Mouse (Mus musculus): ENCODE results near the gene Mab21l1. TPM values are rescaled to one million over a fixed set of nuclear protein-coding genes. Genes with fewer than 3 reads are reported as not detected.

Gene Mab21l1
- polyA plus RNA-seq, 1 experiment, result 0.04 TPM

DNA sequence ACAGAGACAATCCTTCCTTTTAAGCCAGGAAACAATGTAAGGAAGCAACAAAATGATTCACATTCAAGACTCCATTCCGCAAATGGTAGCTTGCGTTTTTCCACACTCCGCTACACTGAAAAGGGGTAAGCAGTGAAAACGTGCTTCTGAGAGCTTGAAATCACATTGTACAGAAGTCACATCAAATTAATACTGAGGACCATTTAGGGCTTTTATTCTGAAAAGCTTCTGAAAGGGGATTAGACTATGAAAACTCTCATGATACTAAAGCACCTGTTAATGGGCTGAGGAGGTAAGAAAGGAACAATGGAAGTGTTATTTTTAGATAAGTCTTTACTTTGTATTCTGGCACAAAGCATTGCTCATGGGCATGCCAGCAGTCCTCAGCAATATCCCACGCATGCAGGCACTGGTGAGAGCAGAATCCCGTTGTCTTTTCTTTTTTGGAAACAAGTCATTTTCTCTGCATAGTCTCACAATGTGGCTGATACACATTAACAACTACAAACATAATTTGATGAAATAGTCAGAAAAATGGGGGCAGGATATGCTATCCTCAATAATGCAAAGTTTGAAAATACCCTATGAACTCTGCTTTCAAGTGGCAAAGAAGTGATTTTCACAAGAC lies 27.2 kb upstream of the Mab21l1 start:
- DNase-seq, result no peak
- Histone ChIP-seq H3K4me3 (replicated peaks; ENCODE audit: extremely low read depth, low read depth, low read length) (no peak overlapping the region), H3K4me1 (ENCODE audit: control insufficient read depth, insufficient read depth, low read length) (no peaks in the 10 kb centered on the region; the same call in 1 of the 2 replicates)
- TF ChIP-seq CTCF (IDR thresholded peaks at IDR 0.05; ENCODE audit: insufficient read depth, low read length), result no peak
- TF ChIP-seq POLR2A (IDR thresholded peaks at IDR 0.05; ENCODE audit: borderline replicate concordance, extremely low read depth, low read depth, low read length), result no peak
- WGBS, result 74% methylated on average over 6 of the region's 6 CpGs

DNA sequence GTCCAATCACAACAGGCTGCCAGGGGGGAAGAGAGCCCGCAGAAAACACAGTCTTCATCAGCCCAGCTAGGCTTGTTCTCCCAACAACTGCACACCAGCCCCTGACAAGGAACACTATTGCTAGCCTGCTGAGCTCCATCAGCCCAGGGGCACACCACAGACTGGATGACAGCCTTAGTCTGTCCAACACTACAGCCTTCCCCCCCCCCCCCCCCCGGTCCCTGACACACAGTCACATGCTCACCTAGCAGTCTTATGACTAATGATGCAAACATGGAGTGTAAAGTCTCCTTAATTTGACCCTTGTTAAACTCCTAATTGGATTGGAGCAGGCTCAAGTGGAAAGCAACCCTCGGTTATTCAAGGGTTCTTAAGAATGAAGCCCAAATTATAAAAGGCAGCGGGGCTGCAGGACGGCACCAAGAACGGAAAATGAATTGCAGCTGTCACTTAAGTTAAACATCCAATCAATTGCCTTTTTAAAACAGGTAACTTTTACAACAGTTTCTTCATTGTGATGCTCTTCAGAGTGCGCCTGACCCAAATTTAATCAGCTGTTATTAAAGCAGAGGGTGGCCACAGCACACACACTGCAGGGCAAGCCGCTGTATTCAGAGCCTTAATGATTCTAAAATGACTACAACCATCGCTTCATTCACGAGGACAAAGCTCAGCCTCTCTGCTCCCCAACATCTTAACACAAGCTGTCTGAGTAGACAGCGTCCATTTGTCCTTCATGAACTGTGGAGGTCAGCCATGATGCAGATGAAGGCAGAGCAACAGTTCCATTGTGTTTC lies 26.3 kb upstream of the Mab21l1 start:
- no peak for DNase-seq
- no peaks in the 10 kb centered on the region; the same call in 1 of the 2 replicates for H3K4me1 ChIP-seq (ENCODE audit: control insufficient read depth, insufficient read depth, low read length)
- TF ChIP-seq CTCF (IDR thresholded peaks at IDR 0.05; ENCODE audit: insufficient read depth, low read length) (no peak), POLR2A (IDR thresholded peaks at IDR 0.05; ENCODE audit: borderline replicate concordance, extremely low read depth, low read depth, low read length) (no peak)
- 72% methylated on average over 11 of the region's 11 CpGs for WGBS
- no peak overlapping the region for H3K4me3 ChIP-seq (replicated peaks; ENCODE audit: extremely low read depth, low read depth, low read length)

DNA sequence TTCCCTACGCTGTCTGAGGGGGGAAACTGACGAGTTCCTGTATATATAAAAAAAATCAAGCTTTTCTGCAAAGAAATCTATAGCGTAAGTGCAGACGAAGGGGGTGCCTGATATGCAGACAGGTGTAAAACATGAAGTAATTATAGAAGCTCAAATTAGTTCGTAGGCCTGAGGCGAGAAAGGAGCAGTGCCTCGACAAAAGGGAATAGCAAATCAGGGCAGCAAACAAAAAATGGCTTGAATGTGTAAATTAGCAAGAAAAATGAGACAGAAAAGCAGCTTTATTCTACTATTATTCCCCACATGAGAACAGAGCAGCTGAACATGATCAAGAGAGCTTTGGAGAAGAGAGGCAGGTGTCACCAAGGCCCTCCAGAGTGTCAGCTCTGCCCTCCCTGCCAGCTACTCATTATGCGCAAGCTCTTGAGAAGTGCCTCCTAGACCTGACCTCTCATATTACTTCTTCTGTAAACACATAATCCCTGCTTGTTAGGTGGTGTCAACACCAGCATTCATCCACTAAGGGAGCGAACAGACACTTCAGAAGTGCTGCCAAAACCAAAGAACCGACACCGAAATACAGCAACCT lies 25.6 kb upstream of the Mab21l1 start:
- WGBS, result 80% methylated on average over 11 of the region's 11 CpGs
- DNase-seq, result no peak
- TF ChIP-seq POLR2A (IDR thresholded peaks at IDR 0.05; ENCODE audit: borderline replicate concordance, extremely low read depth, low read depth, low read length) (no peak), CTCF (IDR thresholded peaks at IDR 0.05; ENCODE audit: insufficient read depth, low read length) (no peak)
- Histone ChIP-seq H3K4me1 (ENCODE audit: control insufficient read depth, insufficient read depth, low read length) (no peaks in the 10 kb centered on the region; the same call in 1 of the 2 replicates), H3K4me3 (replicated peaks; ENCODE audit: extremely low read depth, low read depth, low read length) (no peak overlapping the region)

DNA sequence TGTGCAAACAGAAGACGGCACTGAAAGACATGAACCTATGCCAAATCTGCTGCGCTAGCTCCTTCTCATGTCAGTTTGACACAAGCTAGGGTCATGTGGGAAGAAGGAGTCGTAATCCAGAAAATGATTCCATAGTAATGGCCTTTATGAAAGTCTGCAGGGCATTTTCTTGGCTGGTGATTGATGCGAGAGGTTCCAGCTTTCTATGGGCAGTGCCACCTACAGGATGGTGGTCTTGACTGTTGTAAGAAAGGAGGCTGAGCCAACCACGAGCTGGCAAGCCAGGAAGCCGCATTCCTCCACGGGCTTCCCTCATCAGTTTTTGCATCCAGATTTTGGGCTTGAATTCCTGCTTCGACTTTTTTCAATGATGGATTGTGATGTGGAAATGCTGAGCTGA lies 24.0 kb upstream of the Mab21l1 start:
- TF ChIP-seq CTCF (IDR thresholded peaks at IDR 0.05; ENCODE audit: insufficient read depth, low read length) (no peak), POLR2A (IDR thresholded peaks at IDR 0.05; ENCODE audit: borderline replicate concordance, extremely low read depth, low read depth, low read length) (no peak)
- 48% methylated on average over 8 of the region's 8 CpGs for WGBS
- H3K4me1 ChIP-seq (ENCODE audit: control insufficient read depth, insufficient read depth, low read length), result no peaks in the 10 kb centered on the region; the same call in 1 of the 2 replicates
- DNase-seq, result no peak
- no peak overlapping the region for H3K4me3 ChIP-seq (replicated peaks; ENCODE audit: extremely low read depth, low read depth, low read length)

DNA sequence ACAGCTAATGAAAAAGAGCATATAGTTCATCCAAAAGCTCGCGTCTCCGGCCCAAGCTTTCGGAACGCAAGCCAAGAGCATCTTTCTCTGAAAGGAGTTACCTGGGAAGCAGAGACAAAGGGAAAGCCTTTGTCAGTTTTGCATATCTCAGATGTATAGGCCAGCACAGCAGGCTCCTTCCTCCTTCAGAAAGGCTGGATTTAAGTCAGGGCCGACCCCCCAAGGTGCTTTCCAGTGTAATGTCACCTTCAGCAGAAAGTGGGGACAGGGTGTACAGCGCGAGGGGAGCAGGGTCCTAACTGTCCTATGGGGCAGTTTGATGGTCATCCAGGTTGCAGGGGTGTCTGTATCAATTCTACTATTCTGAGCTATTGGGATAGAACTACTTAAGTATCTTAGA lies 18.7 kb upstream of the Mab21l1 start:
- DNase-seq, result no peak
- H3K4me1 ChIP-seq (ENCODE audit: control insufficient read depth, insufficient read depth, low read length), result no peaks in the 10 kb centered on the region
- no peak overlapping the region for H3K4me3 ChIP-seq (replicated peaks; ENCODE audit: extremely low read depth, low read depth, low read length)
- no peak for TF ChIP-seq CTCF (IDR thresholded peaks at IDR 0.05; ENCODE audit: insufficient read depth, low read length)
- TF ChIP-seq POLR2A (IDR thresholded peaks at IDR 0.05; ENCODE audit: borderline replicate concordance, extremely low read depth, low read depth, low read length), result no peak
- 80% methylated on average over 8 of the region's 8 CpGs for WGBS

DNA sequence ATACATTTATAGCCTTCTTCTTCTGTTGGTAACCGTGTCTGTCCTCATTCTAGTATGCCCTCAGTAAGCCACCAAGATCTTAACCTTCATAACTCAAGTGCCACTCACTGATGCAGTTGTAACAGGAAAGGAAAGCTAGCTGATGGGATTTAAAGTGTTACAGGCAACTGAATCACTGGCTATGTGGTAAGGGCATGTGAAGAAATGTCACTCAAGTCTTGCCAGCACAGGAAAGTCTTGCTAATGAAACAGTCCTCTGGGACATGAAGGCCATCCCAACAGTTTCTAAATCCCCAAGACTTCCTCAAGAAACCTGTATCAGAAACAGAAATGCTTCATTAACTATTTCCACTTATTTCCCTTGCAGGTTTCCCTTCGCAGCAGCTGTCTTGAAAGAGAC lies 13.7 kb upstream of the Mab21l1 start:
- TF ChIP-seq POLR2A (IDR thresholded peaks at IDR 0.05; ENCODE audit: borderline replicate concordance, extremely low read depth, low read depth, low read length), result no peak
- no peak for TF ChIP-seq CTCF (IDR thresholded peaks at IDR 0.05; ENCODE audit: insufficient read depth, low read length)
- DNase-seq, result no peak
- Histone ChIP-seq H3K4me3 (replicated peaks; ENCODE audit: extremely low read depth, low read depth, low read length) (no peak overlapping the region), H3K4me1 (ENCODE audit: control insufficient read depth, insufficient read depth, low read length) (no peaks in the 10 kb centered on the region)
- WGBS, result 68% methylated on average over 2 of the region's 2 CpGs

DNA sequence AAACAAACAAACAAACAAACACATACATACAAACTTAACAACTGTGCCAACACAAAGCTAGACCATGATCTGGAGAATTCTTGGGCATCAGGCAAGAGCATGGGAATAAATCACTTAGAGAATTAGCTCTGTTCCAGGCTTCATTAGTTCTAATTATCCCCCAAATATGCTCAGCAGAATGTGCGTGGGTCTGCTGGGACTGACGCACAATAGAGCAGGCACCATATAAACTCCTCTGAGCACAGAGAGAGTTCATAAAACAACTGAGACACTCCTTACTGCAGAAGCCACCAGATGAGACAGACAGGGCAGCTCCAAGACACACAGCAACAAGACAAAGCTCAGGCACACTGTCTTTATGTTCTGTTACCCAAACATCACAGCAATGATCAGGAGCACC lies 13.0 kb upstream of the Mab21l1 start:
- H3K4me1 ChIP-seq (ENCODE audit: control insufficient read depth, insufficient read depth, low read length), result no peaks in the 10 kb centered on the region
- no peak for DNase-seq
- H3K4me3 ChIP-seq (replicated peaks; ENCODE audit: extremely low read depth, low read depth, low read length), result no peak overlapping the region
- no peak for TF ChIP-seq CTCF (IDR thresholded peaks at IDR 0.05; ENCODE audit: insufficient read depth, low read length)
- no peak for TF ChIP-seq POLR2A (IDR thresholded peaks at IDR 0.05; ENCODE audit: borderline replicate concordance, extremely low read depth, low read depth, low read length)
- WGBS, result 95% methylated on average over 2 of the region's 2 CpGs

DNA sequence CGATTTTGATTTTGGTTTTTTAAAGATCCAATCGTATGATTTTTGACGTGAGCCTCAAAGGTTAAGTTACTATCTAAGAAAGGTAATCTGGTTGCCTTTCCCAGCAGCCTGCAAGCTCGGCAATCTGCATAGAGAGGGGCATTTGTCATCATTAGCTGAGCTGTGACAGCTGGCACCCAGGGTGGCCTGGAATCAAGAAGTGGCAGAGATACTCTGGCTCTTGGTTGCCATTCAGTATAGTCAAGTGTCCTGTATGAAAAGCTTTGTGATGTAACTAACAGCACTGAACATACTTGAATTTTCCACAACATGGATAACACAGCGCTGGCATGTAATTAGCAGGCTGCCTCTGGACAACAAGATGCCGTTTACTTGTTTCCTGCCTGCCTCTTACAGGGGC lies 8.1 kb upstream of the Mab21l1 start:
- TF ChIP-seq CTCF (IDR thresholded peaks at IDR 0.05; ENCODE audit: insufficient read depth, low read length) (no peak), POLR2A (IDR thresholded peaks at IDR 0.05; ENCODE audit: borderline replicate concordance, extremely low read depth, low read depth, low read length) (no peak)
- DNase-seq, result no peak
- WGBS, result 66% methylated on average over 6 of the region's 6 CpGs
- Histone ChIP-seq H3K4me3 (replicated peaks; ENCODE audit: extremely low read depth, low read depth, low read length) (no peak overlapping the region), H3K4me1 (ENCODE audit: control insufficient read depth, insufficient read depth, low read length) (no peaks in the 10 kb centered on the region)

DNA sequence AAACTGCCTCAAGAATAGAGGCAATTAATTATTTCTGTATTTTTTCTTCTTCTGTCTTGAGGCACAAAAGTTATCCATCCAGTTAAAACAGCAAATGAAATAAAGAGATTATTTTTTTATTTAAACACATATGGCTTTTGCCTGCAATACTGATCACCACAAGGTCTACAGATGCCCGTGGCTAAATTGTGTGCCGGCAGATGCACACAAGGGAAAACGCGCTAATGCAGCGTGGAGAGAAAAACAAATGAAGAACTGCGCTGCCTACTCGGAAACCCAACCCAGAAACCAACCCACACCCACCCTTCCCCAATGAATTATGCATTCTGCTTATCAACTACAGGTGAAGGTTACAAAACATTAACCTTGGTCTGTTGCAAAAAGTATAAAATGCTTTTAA lies 7.1 kb upstream of the Mab21l1 start:
- no peak for DNase-seq
- Histone ChIP-seq H3K4me1 (ENCODE audit: control insufficient read depth, insufficient read depth, low read length) (no peaks in the 10 kb centered on the region), H3K4me3 (replicated peaks; ENCODE audit: extremely low read depth, low read depth, low read length) (no peak overlapping the region)
- WGBS, result 90% methylated on average over 7 of the region's 7 CpGs
- TF ChIP-seq POLR2A (IDR thresholded peaks at IDR 0.05; ENCODE audit: borderline replicate concordance, extremely low read depth, low read depth, low read length) (no peak), CTCF (IDR thresholded peaks at IDR 0.05; ENCODE audit: insufficient read depth, low read length) (no peak)
